ENCODE assay signal across 17 mouse cellular contexts in the genomic region with DNA sequence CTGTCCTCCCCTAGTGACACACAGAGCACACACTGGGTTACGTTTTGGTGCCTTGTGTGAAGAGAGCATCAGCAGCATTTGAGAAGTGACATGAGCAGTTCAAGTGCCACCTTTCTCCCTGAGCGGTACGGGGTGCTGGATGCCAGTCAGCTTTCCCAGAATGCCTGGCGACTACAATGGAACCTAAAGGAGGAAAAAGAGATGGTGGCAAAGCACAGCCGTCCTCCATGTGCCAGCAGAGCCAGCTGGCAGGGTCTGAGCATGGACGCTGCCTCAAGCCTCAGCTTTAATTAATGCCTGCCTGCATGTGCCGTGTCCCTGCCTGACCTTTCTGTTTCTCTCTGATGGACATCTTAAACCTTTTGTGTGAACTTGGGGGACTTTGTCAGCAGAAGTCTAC. TPM values are rescaled to one million over a fixed set of nuclear protein-coding genes. Genes with fewer than 3 reads are reported as not detected.
"Had no signal": no experiment of that assay in that cellular context is flagged by ENCODE, and none has a peak within 500 bp of the region (broad histone marks: within the 10 kb centered on the region; RNA-seq: fewer than 3 reads in every experiment).

No protein-coding gene starts in this region.

- H3K27me3 ChIP-seq: kidney, embryonic 15.5 days; limb, embryonic 15.5 days; liver, embryonic 13.5 days; lung, embryonic 15.5 days; midbrain, embryonic 13.5 days; stomach, embryonic 15.5 days had no signal

- H3K4me1 ChIP-seq: kidney, embryonic 15.5 days; limb, embryonic 15.5 days; liver, embryonic 13.5 days; lung, embryonic 15.5 days; midbrain, embryonic 13.5 days; stomach, embryonic 15.5 days had no signal

- DNase-seq: kidney, adult 2 months; kidney, postnatal 25 days; layer of hippocampus, adult 9-11 months; layer of hippocampus, postnatal 36 days; liver, embryonic 13.5 days; liver, postnatal 0 days; lung, postnatal 14 days; right cerebral cortex, adult 18-20 months; right cerebral cortex, postnatal 4 days; spleen, adult 18-20 months; thymus, adult 2 months; thymus, postnatal 36 days had no signal

- H3K27ac ChIP-seq: kidney, embryonic 15.5 days; limb, embryonic 15.5 days; liver, embryonic 13.5 days; lung, embryonic 15.5 days; midbrain, embryonic 13.5 days; stomach, embryonic 15.5 days had no signal

- H3K4me3 ChIP-seq: kidney, embryonic 15.5 days; limb, embryonic 15.5 days; liver, embryonic 13.5 days; lung, embryonic 15.5 days; midbrain, embryonic 13.5 days; stomach, embryonic 15.5 days had no signal

RNA-seq across cellular contexts. Expression of a gene that starts 15.3 kb away (rescaled TPM):
- polyA plus RNA-seq: liver, embryonic 13.5 days; liver, postnatal 0 days had no signal
